Mouse (Mus musculus) brain, embryonic 18.5 days (tissue): ENCODE results near the gene Gm20388.
"Not testable (repeated sequence)": the region's sequence is repeated elsewhere in the genome, so short reads cannot be mapped to it uniquely, and the experiment has no call there.

ENCODE experiments used
- DNase-seq: peaks from one replicate; pipeline ENCODE4 v3.0.0-alpha.2; 2012; ENCODE audit warnings: low read depth, low spot score

Gene Gm20388

DNA sequence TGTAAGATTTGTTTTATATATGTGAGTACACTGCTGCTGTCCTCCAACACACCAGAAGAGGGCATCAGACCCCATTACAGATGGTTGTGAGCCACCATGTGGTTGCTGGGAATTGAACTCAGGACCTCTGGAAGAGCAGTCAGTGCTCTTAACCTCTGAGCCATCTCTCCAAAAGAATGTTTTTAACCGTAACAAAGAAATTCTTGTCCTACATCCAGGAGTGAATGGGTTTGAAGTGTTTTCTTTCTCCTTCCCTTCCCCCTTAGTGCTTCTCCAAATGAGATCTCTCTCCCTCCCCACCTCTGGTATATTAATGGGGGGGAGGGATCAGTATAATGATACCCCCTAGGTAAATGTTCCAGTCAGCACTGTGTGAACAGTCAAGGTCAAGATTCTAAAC, 3609.4 kb downstream of the Gm20388 start:
- not testable (repeated sequence) for DNase-seq

DNA sequence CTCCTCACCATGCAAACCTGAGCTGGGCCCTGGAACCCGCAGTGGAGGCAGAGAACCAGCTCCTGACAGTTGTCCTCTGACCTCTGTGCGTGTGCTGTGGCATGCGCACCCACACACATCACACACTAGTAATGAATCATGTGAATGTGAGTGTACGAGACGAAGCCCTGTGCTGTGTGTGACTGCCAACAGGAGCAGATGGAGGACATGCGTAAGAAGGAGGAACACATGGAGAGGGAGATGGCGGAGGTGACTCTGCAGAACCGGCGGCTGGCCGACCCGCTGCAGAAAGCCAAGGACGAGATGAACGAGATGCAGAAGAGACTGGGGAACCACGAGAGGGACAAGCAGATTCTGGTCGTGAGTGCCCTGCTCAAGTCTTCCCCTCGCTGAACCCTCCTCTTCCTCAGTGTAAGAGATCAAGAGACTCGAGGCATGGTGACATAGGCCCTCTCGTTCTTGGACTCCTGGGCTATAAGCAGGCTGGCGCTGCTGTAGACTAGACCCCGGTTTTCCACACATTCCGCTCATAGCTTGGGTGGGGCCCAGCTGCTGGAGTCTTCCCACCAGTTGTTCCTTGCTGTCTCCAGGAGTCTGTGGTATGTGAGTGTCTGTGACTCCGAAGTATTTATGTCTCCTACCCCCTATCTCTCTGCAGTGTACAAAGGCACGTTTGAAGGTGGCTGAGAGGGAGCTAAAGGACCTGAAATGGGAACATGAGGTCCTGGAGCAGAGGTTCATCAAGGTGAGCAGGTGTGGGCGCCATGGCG, 3617.3 kb downstream of the Gm20388 start:
- DNase-seq: no peak

DNA sequence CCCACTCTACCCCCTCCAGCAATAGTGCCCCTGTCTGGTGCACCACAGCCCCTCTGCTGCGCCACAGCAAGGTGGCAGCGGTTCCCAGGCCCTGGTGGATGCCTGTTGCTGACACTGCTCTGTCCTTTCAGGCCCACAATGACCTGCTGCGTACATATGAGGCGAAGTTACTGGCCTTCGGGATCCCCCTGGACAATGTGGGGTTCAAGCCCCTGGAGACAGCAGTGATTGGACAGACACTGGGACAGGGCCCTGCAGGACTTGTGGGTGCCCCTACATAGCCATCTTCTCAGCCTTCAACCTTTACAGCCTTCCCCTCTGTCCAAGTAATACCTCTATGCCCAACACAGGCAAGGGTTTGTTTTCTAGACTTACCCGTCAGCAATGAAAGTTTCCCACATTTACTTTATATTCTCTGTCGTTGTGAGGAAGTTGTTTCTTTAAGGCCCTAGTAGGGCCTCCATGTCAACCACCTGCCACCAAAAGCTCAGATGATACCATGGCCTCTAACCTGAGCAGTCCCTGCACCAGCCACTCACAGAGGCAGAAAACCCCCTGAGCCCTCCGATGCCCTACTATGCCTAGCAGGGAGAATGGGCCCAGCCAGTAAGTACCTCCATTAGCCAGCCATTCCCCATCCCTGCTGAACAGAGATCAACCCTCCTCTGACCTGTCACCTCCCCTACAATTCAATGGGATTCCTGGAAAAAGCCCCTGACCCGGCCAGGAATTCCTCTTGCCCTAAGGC, 3625.8 kb downstream of the Gm20388 start:
- DNase-seq: no peak

DNA sequence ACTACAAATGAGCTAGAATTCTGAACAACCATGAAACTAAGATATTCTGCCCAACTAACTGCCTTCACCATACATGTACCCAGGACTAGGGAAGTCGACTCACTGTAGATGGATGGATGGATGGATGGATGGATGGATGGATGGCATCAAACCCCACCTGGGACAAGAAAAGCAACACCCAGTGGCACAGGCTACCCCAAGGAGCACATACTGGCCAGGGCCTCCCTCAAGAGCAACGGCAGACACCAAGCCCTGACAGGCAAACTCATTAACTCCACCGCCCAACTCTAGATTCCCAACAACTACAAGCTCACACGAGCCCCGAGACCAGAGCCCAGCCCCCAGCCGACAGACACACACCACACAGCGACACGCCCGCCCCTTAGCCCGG, 3626.3 kb downstream of the Gm20388 start:
- DNase-seq: no peak

DNA sequence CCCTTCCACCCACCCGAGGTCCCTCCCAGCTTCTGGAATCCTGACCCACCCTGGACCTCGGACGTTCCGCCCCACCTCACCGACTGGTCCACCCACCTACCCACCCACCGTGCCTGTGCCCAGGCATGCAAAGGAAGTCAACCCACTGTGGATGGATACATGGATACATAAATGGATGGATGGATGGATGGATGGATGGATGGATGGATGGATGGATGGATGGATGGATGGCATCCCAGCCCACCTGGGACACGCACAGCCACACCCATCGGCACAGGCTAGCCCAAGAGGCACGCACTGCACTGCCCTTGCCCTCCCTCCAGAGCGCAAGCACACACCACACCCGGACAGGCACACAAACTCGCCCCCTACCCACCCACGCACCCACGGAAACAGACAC, 3627.0 kb downstream of the Gm20388 start:
- not testable (repeated sequence) for DNase-seq

DNA sequence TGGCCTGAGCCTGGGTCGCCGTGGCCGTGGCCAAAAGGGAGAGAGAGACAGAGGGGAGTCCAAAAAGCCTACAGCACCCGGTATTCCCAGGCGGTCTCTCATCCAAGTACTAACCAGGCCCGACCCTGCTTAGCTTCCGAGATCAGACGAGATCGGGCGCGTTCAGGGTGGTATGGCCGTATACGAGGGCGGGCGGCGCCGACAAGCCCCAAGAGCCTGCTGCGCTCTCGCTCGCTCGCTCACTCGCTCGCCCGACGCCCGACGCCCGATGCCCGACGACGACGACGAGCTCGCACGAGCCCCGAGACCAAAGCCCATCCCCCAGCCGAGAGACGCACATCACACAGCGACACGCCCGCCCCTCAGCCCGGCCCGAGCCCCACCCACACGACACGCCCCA, 3653.6 kb downstream of the Gm20388 start:
- not testable (repeated sequence) for DNase-seq

DNA sequence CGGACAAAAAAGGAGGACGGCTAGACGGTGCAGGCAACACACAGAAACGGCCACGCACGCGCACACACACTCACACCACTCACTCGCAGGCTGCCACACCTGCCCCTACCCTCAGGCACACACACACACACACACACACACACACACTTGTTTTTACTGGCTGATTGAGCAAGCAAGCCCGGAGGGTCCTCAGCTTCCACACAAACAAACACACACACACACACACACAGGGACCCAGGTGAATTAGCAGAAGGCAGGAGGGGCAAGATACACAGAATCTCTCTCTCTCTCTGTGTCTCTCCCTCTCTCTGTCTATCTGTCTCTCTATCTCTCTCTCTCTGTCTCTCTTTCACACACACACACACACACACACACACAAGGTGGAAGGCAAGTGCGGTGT, 3664.7 kb downstream of the Gm20388 start:
- not testable (repeated sequence) for DNase-seq

DNA sequence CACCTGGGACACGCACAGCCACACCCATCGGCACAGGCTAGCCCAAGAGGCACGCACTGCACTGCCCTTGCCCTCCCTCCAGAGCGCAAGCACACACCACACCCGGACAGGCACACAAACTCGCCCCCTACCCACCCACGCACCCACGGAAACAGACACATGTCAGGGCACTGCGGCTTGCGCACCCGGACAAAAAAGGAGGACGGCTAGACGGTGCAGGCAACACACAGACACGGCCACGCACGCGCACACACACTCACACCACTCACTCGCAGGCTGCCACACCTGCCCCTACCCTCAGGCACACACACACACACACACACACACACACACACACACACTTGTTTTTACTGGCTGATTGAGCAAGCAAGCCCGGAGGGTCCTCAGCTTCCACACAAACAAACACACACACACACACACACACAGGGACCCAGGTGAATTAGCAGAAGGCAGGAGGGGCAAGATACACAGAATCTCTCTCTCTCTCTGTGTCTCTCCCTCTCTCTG, 3690.1 kb downstream of the Gm20388 start:
- not testable (repeated sequence) for DNase-seq

DNA sequence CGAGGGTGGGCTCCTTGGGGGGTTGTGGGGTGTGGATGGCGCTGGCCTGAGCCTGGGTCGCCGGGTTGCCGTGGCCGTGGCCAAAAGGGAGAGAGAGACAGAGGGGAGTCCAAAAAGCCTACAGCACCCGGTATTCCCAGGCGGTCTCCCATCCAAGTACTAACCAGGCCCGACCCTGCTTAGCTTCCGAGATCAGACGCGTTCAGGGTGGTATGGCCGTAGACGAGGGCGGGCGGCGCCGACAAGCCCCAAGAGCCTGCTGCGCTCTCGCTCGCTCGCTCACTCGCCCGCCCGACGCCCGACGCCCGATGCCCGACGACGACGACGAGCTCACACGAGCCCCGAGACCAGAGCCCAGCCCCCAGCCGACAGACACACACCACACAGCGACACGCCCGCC, 3690.8 kb downstream of the Gm20388 start:
- DNase-seq: not testable (repeated sequence)

DNA sequence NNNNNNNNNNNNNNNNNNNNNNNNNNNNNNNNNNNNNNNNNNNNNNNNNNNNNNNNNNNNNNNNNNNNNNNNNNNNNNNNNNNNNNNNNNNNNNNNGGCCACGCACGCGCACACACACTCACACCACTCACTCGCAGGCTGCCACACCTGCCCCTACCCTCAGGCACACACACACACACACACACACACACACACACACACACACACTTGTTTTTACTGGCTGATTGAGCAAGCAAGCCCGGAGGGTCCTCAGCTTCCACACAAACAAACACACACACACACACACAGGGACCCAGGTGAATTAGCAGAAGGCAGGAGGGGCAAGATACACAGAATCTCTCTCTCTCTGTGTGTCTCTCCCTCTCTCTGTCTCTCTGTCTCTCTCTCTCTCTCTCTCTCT, 3702.0 kb downstream of the Gm20388 start:
- not testable (repeated sequence) for DNase-seq

DNA sequence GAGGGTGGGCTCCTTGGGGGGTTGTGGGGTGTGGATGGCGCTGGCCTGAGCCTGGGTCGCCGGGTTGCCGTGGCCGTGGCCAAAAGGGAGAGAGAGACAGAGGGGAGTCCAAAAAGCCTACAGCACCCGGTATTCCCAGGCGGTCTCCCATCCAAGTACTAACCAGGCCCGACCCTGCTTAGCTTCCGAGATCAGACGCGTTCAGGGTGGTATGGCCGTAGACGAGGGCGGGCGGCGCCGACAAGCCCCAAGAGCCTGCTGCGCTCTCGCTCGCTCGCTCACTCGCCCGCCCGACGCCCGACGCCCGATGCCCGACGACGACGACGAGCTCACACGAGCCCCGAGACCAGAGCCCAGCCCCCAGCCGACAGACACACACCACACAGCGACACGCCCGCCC, 3712.9 kb downstream of the Gm20388 start:
- DNase-seq: not testable (repeated sequence)

DNA sequence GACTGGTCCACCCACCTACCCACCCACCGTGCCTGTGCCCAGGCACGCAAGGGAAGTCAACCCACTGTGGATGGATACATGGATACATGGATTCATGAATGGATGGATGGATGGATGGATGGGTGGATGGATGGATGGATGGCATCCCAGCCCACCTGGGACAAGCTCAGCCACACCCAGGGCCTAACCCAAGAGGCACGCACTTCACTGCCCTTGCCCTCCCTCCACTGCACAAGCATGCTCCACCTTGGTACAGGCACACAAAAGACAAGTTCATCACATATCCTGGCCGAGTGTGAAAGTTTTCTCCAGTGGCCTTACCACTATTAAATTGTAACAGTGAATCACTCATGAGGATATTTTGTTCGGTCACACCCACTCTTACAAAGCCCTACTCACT, 3713.6 kb downstream of the Gm20388 start:
- DNase-seq: no peak

DNA sequence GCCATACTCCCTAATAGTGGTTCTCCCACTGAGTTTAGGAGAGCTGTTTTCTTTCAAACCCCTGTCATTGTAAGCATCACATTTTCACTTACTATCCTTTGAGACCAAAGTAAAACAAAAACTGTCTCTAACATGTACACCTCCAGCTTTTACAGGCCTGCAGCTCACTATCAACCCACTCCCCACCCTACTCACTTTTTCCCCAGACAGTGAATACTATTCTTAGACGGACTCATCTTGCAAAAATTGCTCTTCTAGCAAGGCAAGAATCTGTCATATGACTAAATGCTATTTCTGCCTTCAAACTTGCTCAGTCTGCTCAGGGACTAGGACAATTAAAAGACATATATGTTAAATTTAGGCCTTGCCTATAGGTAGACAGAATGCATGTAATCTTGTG, 3714.1 kb downstream of the Gm20388 start:
- no peak for DNase-seq

DNA sequence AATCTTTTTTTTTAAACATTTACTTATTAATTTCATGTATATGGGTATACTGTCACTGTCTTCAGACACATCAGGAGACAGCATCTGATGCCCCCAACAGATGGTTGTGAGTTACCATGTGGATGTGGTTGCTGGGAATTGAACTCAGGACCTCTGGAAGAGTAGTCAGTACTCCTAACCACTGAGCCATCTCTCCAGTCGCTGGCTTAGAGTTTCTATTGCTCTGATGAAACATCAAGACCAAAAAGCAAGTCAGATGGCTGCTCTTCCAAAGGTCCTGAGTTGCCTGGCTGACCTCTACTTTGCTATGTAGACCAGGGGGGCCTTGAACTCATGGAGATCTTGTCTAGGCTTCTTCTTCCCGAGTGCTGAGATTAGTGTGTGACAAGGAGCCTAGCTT, 3715.1 kb downstream of the Gm20388 start:
- no peak for DNase-seq

DNA sequence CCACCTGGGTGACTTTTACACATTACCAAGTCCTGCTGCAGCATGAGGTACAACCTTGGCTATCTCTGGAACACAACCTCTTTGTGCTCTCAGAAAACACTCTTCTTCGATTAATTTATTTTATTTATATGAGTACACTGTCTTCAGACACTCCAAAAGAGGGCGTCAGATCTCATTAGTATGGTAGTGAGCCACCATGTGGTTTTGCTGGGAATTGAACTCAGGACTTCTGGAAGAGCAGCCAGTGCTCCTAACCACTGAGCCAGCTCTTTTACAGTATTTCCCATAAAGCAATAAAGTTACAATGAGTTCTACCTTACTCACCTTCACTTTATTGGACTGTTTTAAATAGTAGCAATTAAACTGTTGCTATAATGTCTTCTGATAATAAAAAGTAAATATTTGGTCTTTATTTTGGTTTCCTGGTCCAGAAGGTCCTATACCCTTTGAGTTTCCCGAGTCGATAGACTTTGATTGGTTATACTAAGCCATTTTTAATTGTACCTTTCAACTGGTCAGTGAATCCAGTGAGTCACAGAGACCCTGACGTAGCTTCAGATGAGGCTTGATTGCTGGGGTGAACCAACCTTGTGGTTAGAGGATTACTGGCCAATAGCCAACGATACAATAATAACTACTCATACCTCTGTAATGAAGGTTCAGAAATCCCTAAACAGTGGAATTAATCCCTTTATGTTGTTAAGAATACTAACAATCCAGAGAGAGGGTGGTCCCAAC, 3716.9 kb downstream of the Gm20388 start:
- DNase-seq: no peak

DNA sequence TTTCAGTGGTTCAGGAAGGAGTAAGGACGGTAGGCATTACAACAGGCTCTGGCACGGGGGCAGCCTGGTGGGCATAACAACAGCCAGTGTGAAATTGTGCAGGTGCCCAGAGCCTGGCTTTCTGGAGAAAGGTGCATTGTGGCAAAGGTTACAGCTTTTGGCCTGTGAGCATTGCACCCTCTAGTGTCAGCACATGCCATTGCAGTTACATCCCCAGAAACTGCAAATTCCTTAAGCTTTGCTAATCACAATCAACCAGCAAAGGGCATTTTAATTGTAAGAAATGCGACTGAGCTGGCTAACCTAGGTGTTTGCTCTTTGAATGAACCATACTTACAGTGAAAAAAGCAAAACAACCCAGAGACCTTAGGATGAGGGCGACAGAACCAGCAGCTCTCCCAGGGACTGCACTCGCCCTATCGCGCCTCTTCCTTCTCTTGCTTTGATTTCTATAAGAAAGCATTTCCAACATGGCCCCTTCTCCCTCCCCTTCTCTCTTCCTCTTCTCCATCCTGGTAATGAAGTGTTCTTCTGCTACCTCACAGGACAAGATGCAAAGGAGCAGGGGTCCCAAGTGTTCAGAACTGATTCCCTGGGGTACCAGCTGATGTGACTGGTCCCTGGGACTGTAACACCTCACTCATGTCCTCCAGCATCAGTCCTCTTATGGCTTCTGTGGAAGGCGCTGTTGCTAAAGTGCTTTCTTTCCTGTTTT, 3717.8 kb downstream of the Gm20388 start:
- no peak for DNase-seq

DNA sequence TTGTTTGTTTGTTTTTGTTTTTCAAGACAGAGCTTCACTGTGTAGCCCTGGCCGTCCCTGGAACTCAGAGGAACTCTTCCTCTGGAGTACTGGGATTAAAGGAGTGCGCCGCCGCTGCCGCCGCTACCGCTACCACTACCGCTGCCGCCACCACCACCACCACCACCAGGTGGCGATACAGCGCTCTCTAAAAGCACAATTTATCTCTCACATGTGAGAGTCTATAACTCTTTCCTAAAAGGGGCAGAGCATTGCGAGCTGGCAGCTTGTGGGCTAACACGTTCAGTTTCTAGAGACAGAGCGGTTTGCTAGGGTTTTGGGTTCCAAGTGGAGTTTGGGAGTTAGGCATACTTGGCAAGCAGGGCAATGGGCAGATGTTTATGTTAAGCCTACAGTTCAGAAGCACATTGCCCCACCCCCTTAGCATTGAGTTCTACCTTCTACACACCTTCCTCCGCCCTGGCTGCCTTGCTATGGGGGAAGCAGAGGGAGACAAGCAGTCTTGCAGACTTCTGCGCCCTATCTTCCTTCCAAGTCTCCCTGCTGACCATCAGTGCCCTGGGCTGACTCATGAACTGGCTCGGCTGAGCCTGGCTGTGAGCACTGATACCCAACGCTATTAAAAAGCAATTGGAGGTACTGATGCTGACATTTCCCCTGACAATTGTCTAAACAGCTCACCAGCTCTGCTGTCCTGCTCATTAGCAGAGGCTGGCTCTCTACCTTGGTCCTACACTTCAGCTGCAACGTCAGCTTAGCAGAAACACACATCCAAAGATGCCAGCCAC, 3718.5 kb downstream of the Gm20388 start:
- DNase-seq: no peak

DNA sequence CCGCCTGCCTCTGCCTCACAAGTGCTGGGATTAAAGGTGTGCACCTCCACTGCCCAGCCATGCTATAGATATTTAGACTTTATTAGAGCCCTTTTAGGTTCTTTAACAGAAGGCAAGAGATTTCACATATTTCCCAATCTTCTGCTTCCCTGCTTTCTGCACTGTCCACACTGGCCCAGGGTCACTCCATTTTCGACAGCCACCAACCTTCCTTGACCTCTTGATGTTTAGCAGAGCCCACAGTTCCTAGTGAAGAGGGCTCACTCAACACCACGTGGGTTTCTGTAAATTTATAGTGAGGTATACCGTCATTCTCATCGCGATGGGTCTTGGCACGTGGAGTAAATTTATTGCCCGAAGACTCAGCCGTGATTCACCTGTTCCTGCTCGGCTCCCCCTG, 3719.4 kb downstream of the Gm20388 start:
- no peak for DNase-seq

DNA sequence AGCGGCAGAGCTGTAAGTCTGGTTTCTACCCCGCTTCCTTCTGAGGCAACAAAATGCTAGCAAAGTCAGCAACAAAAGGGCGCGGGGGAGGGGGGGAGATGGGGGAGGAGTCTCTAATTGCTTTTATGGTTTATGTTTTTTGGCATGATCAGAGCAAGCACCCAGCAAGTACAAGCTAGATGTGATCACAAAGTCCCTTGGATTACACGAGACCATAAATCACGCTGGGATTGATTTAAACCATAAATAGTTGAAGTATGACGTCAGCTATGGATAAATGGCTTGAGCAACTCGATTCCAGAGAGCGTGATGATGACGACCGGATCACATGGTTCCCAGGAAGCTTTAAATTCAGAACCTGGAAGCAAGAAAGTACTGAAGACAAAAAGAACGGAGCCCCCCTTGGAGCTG, 3720.2 kb downstream of the Gm20388 start:
- DNase-seq: no peak

DNA sequence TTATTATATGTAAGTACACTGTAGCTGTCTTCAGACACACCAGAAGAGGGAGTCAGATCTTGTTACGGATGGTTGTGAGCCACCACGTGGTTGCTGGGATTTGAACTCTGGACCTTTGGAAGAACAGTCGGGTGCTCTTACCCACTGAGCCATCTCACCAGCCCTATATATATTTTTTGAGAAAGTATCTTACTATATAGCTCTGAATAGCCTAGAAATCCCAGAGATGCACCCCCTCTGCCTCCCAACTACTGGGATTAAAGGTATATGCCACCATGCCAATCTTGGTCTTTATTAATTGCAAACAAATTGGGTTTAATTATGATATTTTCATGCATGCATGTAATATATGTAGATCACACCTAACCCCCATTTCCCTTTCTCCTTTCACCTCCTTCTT, 3721.1 kb downstream of the Gm20388 start:
- not testable (repeated sequence) for DNase-seq

DNA sequence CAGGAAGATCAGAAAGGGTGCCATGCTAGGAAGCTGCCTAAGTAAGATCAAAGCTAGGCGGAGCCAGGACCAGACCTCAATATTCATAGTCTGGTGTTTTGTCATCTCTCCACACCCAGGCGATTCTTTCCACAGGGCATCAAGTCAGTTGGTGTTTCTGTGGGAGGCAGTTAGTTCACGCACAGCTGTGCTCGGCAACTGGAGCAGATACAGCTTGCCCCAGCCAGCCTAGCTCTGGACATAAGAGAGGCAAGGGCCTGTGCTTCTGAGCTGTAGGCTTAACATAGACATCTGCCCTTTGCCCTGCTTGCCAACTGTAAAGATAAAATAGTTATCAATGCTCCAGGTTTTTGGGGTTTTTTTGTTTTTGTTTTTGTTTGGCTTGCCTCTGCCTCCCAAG, 3721.6 kb downstream of the Gm20388 start:
- no peak for DNase-seq
